Comparison of ENCODE assay signal across 8 mouse cellular contexts in the genomic region with DNA sequence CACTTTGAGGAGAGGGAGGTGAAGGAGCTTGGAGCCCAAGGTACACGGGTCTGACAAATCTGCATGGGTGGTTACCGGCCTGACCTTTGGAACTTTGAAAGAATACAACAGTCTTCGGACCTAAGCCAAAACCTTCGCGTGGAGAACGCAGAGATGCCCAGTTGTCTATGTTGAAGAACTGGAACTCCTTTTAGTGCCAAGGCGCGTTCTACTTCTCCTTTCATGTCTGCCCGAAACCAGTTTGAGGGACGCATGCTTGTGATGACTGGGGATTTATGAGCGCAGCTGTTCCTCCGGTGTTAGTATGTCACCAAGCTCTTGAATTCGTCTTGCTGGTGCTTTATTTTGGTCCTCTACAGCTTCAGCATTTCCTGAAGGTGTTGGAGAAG. TPM values are rescaled to one million over a fixed set of nuclear protein-coding genes. Genes with fewer than 3 reads are reported as not detected.
DNase-seq lines count a peak whose midpoint lies in the region; ATAC-seq lines count a peak whose summit lies in the region.

No protein-coding gene starts in this region.

- peak overlapping the region; percentile 71 for H3K4me2 ChIP-seq in embryonic facial prominence, embryonic 14.5 days (ENCODE audit: low read depth, low read length)
- H3K4me2 ChIP-seq in midbrain, embryonic 12.5 days (replicated peaks), result peak overlapping the region; percentile 93

- no peaks in the 10 kb centered on the region for H3K27me3 ChIP-seq in embryonic facial prominence, embryonic 14.5 days (replicated peaks; ENCODE audit: control insufficient read depth, insufficient read depth, low read length)
- no peaks in the 10 kb centered on the region for H3K27me3 ChIP-seq in midbrain, embryonic 12.5 days

- no peak for ATAC-seq in embryonic facial prominence, embryonic 14.5 days (ENCODE audit: low read depth)
- no peak for ATAC-seq in midbrain, embryonic 12.5 days (ENCODE audit: low FRiP score, low read depth)

- no peaks in the 10 kb centered on the region for H3K9me3 ChIP-seq in embryonic facial prominence, embryonic 14.5 days (ENCODE audit: control insufficient read depth, low read length)
- no peaks in the 10 kb centered on the region for H3K9me3 ChIP-seq in midbrain, embryonic 12.5 days

- 77% methylated on average over 13 of the region's 13 CpGs for WGBS in embryonic facial prominence, embryonic 14.5 days
- 83% methylated on average over 13 of the region's 13 CpGs for WGBS in midbrain, embryonic 12.5 days

- peak overlapping the region; percentile 53; the same call in 1 of the 2 replicates for H3K27ac ChIP-seq in embryonic facial prominence, embryonic 14.5 days (replicated peaks; ENCODE audit: low read depth, low read length)
- no peak overlapping the region for H3K27ac ChIP-seq in midbrain, embryonic 12.5 days (replicated peaks)

- H3K4me3 ChIP-seq in embryonic facial prominence, embryonic 14.5 days (ENCODE audit: low read depth, low read length), result peak overlapping the region; percentile 63
- H3K4me3 ChIP-seq in midbrain, embryonic 12.5 days, result peak overlapping the region; percentile 71

- DNase-seq in kidney, adult 11 months, result peak; percentile 75
- no peak for DNase-seq in kidney, postnatal 10 days
- DNase-seq in embryonic facial prominence, embryonic 14.5 days (ENCODE audit: low spot score), result no peak
- DNase-seq in kidney, adult 9 months, result peak; percentile 90
- DNase-seq in layer of hippocampus, postnatal 25 days (ENCODE audit: extremely low spot score in 1 of 2, low spot score in 1 of 2), result no peak
- DNase-seq in embryo, embryonic 10 days (ENCODE audit: low spot score), result no peak
- DNase-seq in ovary, postnatal 14 days (ENCODE audit: low spot score), result no peak

- no peaks in the 10 kb centered on the region for H3K36me3 ChIP-seq in embryonic facial prominence, embryonic 14.5 days (ENCODE audit: control insufficient read depth, insufficient read depth, low read length)
- H3K36me3 ChIP-seq in midbrain, embryonic 12.5 days, result 0 out of 2 replicates have a peak, but pooled peaks cover 5% of the 10 kb centered on the region

- peaks cover 35% of the 10 kb centered on the region for H3K4me1 ChIP-seq in embryonic facial prominence, embryonic 14.5 days (ENCODE audit: control insufficient read depth, insufficient read depth, low read length)
- H3K4me1 ChIP-seq in midbrain, embryonic 12.5 days, result peaks cover 22% of the 10 kb centered on the region

- H3K9ac ChIP-seq in embryonic facial prominence, embryonic 14.5 days (ENCODE audit: low read depth, low read length), result peak overlapping the region; percentile 74
- no peak overlapping the region for H3K9ac ChIP-seq in midbrain, embryonic 12.5 days (replicated peaks)

RNA-seq across cellular contexts. Expression of a gene that starts 1.0 kb away (rescaled TPM):
- polyA plus RNA-seq in embryonic facial prominence, embryonic 14.5 days (2014; fragmentation: Nextera tagmentation; extraction: Ambion mirVana), result 79.4 and 81.4 TPM in 2 replicates
- 57.6 and 62.6 TPM in 2 replicates for polyA plus RNA-seq in midbrain, embryonic 12.5 days (2016; fragmentation: Nextera tagmentation; extraction: Ambion mirVana)
- total RNA-seq in layer of hippocampus, postnatal 25 days (2021), result 10 to 100 TPM; 26.2 TPM

RNA-seq across cellular contexts. Expression of a gene that starts 9.1 kb away (rescaled TPM):
- polyA plus RNA-seq in embryonic facial prominence, embryonic 14.5 days (2014; fragmentation: Nextera tagmentation; extraction: Ambion mirVana), result 40.4 and 44.5 TPM in 2 replicates
- 65.7 and 67.3 TPM in 2 replicates for polyA plus RNA-seq in midbrain, embryonic 12.5 days (2016; fragmentation: Nextera tagmentation; extraction: Ambion mirVana)
- 10 to 100 TPM; 69.5 to 76.0 TPM for total RNA-seq in layer of hippocampus, postnatal 25 days (2021)

RNA-seq across cellular contexts. Expression of a gene that starts 24.4 kb away (rescaled TPM):
- polyA plus RNA-seq in embryonic facial prominence, embryonic 14.5 days (2014; fragmentation: Nextera tagmentation; extraction: Ambion mirVana), result 21.1 and 24.2 TPM in 2 replicates
- polyA plus RNA-seq in midbrain, embryonic 12.5 days (2016; fragmentation: Nextera tagmentation; extraction: Ambion mirVana), result 21.0 TPM in 2 replicates
- total RNA-seq in layer of hippocampus, postnatal 25 days (2021), result 10 to 100 TPM; 21.5 to 22.5 TPM

RNA-seq across cellular contexts. Expression of a gene that starts 27.5 kb away (rescaled TPM):
- 9.4 and 11.4 TPM in 2 replicates for polyA plus RNA-seq in embryonic facial prominence, embryonic 14.5 days (2014; fragmentation: Nextera tagmentation; extraction: Ambion mirVana)
- polyA plus RNA-seq in midbrain, embryonic 12.5 days (2016; fragmentation: Nextera tagmentation; extraction: Ambion mirVana), result 21.6 and 22.9 TPM in 2 replicates
- 10 to 100 TPM; 18.4 to 31.8 TPM for total RNA-seq in layer of hippocampus, postnatal 25 days (2021)

RNA-seq across cellular contexts. Expression of a gene that starts 40.6 kb away (rescaled TPM):
- 479 and 555 TPM in 2 replicates for polyA plus RNA-seq in embryonic facial prominence, embryonic 14.5 days (2014; fragmentation: Nextera tagmentation; extraction: Ambion mirVana)
- 705 and 706 TPM in 2 replicates for polyA plus RNA-seq in midbrain, embryonic 12.5 days (2016; fragmentation: Nextera tagmentation; extraction: Ambion mirVana)
- total RNA-seq in layer of hippocampus, postnatal 25 days (2021), result 100 to 1,000 TPM; 389 to 459 TPM

Comparison
In these comparisons a context has a peak if more than half of its experiments do, and no peak if none do; other contexts are left out.
1. DNase-seq: peak in kidney, adult 11 months (single experiment) and kidney, adult 9 months (single experiment); none in kidney, postnatal 10 days (single experiment), embryonic facial prominence, embryonic 14.5 days (single experiment), layer of hippocampus, postnatal 25 days (0 of 2), embryo, embryonic 10 days (single experiment) and ovary, postnatal 14 days (single experiment).